Mouse (Mus musculus) large intestine, adult 2 months (tissue): ENCODE results near the gene Abca7. TPM values are rescaled to one million over a fixed set of nuclear protein-coding genes. Genes with fewer than 3 reads are reported as not detected.

Experiments
- DNase-seq: peaks from one replicate; pipeline ENCODE4 v3.0.0-alpha.2; 2012; ENCODE audit warnings: low read depth, low spot score
- WGBS: fragments of 180-500 bp; shearing (Covaris S2); methylation state at CpG from one replicate; pipeline ENCODE4 v1.1.7; 2018; 5-methylcytosine and 5-hydroxymethylcytosine counted together
- polyA plus RNA-seq: library from polyadenylated mRNA; depleted of rRNA; stranded (reverse); fragments of >200 nt; gene quantifications from 2 replicates; pipeline ENCODE4 v1.2.3, GENCODE M21; 2012

Abca7 gene
- polyA plus RNA-seq, 1 experiment = 17.3 TPM

DNA sequence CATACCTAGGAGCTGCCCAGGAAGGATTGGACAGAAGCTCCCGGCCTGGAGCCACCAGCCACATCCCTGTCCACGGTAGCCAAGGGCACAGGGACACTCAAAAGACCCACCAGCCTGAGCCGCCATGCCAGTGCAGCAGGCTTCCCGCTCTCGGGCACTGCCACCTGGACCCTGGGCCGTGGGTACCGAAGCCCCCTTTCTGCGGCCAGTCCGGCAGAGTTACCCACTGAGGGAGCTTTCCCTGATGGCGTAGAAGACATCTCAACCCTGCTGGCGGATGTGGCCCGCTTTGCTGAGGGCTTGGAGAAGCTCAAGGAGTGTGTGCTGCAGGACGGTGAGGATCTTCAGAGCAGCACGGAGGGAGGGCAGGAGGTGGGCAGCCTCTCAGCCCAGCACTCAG, 21.5 kb downstream of the Abca7 start:
- no peak for DNase-seq

DNA sequence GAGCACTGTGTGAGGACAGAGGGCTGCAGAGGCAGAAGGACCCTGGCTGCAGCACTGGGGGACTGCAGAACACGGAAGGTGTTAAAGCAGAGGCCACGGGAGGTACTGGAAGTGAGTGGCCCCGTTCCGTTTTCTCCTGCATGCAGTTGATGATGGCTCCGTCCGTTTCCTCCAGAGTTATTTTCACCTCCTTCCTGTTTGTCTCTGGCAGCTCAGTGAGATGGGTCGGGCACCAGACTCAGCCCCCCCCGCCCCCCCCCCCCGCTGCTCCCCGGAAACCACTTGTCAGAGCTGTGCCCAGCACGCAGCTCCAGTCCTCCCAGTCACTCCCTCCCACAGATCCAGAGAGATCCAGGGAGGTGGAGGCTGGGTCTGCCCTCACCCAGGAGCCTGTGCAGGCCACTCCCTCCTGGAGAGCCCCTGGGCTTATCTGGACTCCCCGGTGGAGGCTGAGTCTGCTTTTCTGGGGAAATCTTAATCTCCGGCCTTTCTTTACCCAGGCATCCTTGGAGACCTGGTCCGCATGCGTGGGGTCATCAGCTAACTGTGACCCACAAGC, 22.5 kb downstream of the Abca7 start:
- no peak for DNase-seq
- 21% methylated on average over 14 of the region's 15 CpGs for WGBS

More for the DNA sequence above, 21.5 kb downstream of the Abca7 start:
- 80% methylated on average over 14 of the region's 14 CpGs for WGBS

DNA sequence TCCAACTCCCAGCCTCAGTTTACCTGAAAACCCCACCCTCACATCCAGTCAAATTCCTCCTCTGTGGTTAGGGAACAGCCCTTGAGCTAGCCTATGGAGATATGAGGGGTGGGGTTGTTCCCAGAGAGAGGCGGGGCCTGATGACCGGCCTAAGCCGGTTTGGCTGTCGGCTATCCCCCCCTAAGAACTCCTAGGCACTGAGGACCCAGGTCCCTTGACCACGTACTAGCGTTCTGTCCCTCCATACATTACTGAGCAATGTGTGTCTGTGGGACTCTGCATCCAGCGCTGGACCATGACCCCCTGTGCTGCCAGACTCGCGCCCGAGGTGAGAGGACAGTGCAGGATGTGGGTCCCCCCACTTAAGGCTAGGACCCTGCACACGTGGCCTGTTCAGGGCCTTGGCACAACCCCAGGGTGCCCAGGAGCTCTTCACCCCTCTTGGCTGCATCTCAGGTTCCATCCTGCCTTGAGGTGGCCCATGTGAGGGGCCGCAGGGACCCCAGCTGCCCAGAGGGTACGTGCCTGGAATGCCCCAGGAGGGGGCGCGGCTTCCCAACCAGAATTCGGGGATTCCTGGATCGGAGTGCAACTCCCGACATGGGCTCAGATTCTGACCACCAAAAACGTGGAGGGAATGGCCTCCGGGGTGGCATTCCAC, 23.3 kb downstream of the Abca7 start:
- 57% methylated on average over 20 of the region's 20 CpGs for WGBS
- no peak for DNase-seq

DNA sequence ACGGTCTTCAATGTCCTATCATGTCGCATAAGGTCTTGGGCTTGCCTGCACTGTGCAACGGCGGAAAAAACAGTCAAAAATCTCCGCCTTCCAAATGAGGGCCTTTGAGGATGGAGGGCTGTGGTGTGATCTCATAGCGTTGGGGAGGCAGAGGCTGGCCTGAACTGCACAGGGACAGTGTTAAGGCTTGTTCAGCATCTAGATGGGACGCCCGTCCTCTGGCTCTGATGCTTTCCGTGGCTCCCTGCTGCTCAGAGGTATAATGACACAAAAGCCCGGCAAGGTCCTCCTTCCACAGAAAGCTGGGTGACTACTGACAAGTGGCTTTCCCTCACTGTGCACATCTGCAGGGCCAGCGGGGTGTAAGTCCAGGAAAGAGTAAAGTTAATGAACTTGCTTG, 23.9 kb downstream of the Abca7 start:
- 68% methylated on average over 11 of the region's 11 CpGs for WGBS
- DNase-seq = no peak

DNA sequence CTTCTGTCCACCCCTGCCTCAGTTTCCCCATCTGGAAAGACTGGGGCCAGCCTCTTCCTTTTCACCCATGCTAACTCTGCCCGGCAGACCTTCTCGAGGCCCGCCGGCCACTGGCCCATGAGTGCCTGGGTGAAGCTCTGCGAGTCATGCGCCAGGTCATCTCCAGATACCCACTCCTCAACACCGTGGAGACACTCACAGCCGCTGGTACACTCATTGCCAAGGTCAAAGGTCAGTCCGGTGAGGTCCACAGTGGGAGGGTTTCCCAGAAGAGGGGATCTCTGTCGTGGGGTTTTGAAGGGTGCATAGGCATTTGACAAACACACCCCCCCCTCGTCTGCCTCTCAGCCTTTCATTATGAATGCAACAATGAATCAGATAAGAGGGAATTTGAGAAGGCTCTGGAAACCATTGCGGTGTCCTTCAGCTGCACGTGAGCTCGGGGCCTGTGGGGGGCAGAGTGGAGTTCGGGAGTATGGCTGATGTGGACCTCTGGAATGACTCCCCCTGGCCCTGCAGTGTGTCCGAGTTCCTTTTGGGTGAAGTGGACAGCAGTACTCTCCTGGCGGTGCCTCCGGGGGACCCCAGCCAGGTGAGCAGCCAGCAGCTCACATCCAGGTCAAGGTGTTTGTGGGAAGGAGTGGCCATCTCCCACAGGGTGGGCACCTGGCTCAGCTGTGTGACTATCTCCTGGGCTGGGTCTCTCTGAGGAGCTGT, 24.5 kb downstream of the Abca7 start:
- WGBS = 77% methylated on average over 18 of the region's 18 CpGs
- no peak for DNase-seq

DNA sequence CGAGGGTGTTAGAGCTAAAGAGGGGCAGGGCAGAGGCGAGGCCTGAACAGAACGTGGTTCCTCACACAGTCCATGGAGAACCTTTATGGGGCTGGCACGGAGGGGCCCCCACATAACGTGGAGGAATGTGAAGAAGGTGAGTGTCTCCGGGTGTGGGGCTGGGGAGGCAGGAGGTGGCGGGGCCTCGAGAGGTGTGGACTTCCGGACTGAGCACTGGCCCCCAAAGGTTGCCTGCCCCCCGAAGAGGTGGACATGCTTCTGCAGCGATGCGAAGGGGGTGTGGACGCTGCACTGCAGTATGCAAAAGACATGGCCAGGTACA, 25.0 kb downstream of the Abca7 start:
- 60% methylated on average over 13 of the region's 13 CpGs for WGBS
- no peak for DNase-seq

DNA sequence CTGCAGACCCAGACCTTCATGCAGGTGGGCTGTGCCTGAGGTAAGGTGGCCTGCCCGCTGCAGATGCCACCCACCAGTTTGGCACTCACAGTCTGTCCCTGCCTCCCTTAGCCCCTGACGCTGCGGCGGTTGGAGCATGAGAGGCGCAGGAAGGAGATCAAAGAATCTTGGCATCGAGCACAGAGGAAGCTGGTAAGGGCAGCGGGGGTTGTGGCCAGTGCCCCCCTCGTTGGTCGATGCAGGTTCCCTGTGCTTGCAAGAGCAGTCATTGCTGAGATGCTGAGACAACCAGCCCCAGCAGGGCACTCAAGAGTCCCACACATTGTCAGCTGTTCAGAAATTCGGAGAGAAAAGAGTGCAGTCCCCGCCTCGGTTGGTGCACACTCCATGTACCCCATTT, 25.9 kb downstream of the Abca7 start:
- no peak for DNase-seq
- WGBS = 84% methylated on average over 12 of the region's 12 CpGs

DNA sequence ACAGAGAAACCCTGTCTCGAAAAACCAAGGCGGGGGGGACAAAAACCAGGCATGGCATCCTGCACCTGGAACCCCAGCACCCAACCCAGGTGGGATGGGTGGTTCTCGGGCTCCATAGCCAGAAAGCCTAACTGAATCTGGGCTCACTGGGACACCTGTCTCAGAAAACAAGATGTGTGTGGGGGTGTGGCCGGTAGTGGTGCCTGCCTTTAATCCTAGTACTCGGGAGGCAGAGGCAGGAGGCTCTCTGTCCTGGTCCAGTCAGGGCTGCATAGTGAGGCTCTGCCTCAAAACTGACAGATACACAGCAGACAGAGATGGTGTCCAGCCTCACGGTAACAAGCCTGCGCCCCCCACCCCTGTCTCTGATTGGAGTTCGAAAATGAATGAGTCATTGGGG, 26.5 kb downstream of the Abca7 start:
- no peak for DNase-seq
- WGBS = 88% methylated on average over 8 of the region's 8 CpGs

DNA sequence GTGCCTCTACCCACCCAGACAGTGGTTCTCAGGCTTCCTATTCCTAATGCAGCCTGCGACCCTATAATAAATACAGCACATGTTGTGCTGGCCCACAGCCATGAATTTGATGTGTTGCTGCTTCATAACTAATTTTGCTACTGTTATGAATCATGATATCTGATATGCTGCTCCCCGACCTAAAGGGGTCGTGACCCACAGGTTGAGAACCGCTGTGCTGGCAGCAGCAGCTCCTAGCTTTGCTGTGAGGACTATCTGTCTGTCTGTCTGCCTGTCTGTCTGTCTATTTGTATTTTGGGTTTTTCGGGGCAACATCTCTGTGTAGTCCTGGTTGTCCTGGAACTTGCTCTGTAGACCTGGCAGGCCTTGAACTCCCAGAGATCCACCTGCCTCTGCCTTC, 27.5 kb downstream of the Abca7 start:
- 47% methylated on average over 5 of the region's 5 CpGs for WGBS
- DNase-seq = no peak

DNA sequence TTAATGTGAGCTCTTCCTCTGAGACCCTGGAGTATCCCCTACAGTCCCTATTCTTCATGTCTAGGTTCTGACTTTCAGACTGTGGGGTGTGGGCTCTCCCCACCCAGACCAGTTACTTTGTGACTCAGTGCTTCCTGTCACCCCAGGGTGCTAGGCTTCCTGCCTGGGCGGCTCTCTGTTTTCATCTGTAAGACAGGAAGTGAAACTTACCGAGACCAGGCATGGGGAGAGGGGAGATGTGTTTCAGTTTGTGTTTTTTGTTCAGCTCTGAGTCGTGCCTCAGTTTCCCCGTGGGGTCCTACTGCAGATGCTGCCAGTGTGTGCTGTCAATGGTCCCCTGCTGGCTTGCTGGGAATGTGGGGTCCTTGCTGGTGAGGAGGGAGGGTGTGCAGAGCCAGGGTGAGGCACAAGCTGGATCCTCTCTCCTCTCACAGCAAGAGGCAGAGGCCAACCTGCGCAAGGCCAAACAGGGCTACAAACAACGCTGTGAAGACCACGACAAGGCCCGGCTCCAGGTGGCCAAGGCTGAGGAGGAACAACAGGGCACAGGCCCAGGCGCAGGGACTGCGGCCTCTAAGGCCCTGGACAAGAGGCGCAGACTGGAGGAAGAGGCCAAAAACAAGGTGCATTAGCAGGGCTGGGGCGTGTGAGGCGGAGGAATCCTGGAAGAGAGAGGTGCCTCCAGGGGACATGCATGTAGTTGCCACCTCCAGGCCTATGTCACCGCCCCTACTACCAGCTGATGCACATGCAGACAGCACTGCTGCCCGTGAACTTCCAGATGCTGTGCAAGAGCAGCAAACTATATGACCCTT, 28.1 kb downstream of the Abca7 start:
- WGBS = 74% methylated on average over 15 of the region's 15 CpGs
- DNase-seq = no peak

DNA sequence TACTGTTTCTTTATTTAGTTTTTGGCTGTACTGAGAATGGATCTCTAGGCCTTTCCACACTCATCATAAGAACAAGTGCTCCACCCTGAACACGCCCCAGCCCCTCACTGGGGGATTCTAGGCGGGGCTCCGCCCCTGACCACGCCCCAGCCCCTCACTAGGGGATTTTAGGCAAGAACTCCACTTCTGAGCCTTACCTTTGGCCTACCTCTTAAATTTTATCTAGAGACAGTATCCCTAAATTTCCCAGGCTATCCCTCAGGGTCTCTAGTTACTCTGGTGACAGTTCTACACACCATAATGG, 28.7 kb downstream of the Abca7 start:
- WGBS = 54% methylated on average over 4 of the region's 4 CpGs
- DNase-seq = no peak

DNA sequence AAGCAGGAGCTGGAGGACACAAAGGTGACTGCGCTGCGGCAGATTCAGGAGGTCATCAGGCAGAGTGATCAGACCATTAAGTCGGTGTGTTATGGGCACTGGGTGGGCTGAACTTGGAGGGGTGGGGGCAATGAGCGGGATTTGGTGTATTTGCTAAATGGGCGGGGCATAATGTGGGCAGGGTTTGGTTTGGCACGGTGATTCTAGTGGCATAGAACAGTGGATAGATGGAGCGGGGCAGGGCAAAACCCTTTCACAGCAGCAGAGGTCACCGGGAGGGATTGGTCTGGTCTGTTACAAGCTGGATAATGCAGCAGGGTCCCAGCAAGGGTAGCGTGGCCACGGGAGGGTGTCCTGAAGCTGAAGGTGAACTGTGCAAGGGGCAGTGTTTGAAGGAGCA, 29.2 kb downstream of the Abca7 start:
- DNase-seq = no peak
- 53% methylated on average over 10 of the region's 10 CpGs for WGBS

DNA sequence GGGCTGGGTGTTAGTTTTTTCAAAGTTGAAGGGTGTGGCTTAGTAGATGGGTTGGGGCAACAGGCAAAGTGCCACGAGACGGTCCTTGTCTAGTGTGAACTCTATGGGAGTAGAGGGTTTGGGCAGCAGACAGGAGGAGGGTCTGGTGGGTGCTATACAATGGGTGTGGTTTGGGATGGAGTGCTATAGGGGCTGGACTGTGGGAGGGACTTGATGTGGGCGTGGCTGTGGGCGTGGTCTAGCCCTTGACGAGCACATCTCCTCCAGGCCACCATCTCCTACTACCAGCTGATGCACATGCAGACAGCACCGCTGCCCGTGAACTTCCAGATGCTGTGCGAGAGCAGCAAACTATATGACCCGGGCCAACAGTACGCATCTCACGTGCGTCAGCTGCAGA, 29.6 kb downstream of the Abca7 start:
- no peak for DNase-seq
- 52% methylated on average over 12 of the region's 12 CpGs for WGBS

DNA sequence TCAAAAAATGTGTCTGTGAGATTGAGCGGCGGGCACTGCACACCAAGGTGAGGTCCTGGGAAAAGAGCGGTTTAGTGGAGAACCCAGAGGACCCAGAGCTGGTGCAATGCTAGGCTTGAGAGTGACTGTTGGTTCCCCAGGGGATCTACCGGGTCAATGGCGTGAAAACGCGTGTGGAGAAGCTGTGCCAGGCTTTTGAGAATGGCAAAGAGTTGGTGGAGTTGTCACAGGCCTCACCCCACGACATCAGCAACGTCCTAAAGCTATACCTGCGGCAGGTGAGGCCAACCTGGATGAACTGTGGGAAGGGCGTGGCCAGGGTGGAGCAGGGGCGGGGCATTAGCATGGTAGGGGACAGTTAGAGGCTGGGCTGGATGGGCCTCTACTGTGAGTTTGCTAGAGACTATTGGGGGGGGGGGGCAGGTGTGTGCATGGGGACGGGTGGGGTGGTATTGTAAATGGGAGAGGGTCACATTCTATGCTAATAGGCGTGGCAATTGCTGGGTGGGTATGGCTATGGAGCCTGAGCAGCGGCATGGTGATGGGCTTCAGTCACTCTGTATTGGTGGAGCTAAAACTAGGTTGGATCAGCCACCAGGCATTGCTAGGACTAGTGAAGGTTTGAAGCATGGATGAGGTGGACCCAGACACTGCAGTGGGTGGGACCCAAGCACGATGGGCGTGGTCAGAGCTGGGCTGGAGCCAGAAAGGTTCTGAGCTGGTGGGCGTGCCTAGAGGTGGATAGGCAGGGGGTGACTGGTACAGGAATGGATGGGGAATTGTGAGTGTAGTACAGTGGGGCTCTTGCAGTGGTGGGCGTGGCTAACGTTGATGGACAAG, 31.6 kb downstream of the Abca7 start:
- no peak for DNase-seq
- 53% methylated on average over 20 of the region's 20 CpGs for WGBS

DNA sequence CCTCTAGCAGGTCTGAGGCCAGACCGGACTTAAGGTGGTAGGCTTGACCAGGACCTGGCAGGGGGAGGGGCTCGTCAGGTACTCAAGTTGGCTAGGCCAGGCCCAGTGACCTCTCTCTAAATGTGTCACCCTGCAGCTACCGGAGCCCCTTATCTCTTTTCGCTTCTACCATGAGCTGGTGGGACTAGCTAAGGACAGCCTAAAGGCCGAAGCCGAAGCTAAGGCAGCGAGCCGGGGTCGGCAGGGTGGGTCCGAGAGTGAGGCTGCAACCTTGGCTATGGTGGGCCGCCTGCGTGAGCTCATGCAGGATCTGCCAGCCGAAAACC, 32.2 kb downstream of the Abca7 start:
- WGBS = 91% methylated on average over 13 of the region's 13 CpGs
- no peak for DNase-seq

DNA sequence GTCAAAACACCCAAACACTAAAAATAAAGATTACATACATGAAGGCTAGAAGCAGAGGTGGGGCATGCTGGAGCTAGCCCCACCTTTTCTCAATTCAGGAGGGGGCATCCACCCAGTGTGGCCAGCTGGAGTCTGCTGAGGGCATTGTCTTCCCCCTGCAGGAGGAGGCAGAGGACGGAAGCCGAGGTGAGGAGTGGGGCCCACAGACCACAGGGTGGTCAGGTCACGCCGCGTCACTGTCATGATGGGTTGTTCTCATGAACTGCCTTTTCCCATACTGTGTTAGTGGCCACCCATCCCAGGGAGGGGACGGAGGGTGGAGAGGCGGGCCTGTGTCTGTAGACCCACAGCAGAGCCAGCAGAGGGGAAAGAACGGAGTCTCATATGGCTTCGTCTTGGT, 33.9 kb downstream of the Abca7 start:
- WGBS = 90% methylated on average over 9 of the region's 9 CpGs
- DNase-seq = no peak

DNA sequence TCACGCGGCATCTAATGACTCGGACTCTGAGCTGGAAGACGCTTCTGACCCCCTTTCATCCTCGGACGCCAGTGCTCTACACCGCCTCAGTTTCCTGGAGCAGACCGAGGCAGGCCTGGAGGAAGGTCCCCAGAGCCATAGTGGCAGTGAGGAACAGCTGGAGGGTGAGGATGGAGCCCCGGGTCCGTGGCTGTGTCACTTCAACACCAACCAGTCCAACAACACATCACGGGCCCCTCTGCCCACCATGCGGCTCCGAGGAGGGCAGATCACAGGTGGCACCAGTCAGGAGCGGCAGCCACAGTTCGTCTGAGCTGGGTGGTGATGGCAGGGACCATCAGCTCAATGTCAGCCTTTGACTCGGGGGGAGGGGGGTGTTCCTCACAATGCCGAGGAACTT, 34.4 kb downstream of the Abca7 start:
- no peak for DNase-seq
- 91% methylated on average over 17 of the region's 17 CpGs for WGBS

DNA sequence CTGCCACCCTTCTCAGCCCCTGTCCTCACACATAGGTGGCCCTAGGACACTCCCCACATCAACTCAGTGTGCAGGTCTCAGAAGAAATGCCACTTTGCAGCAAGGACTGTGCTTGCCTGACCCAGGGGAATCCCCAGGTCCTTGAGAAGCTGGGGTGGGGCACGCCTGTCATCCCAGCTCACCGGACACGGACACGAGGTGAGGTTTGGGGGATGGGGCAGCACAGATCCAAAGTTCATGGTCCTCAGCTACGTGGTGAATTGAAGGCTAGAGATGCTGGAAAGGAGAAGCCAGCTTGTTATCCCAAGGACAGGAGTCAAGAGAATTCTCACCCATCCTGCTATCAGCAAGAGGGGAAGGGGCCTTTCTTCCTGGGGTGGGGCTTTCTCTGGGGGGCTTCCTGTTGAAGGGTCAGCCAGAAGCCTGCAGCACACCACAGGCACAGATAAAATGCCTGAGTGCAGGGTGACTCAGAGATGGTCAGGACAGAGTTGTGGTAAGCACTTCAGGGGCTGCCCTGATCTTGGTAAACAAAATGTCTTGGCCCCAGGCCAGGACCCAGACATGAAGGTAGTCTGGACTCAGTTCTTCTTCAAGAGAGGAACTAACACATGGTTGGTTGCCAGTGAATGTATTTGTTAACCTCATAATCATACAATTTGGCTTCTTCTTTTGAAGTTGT, 36.6 kb downstream of the Abca7 start:
- DNase-seq = peak; percentile 71
- WGBS = 9% methylated on average over 5 of the region's 5 CpGs

DNA sequence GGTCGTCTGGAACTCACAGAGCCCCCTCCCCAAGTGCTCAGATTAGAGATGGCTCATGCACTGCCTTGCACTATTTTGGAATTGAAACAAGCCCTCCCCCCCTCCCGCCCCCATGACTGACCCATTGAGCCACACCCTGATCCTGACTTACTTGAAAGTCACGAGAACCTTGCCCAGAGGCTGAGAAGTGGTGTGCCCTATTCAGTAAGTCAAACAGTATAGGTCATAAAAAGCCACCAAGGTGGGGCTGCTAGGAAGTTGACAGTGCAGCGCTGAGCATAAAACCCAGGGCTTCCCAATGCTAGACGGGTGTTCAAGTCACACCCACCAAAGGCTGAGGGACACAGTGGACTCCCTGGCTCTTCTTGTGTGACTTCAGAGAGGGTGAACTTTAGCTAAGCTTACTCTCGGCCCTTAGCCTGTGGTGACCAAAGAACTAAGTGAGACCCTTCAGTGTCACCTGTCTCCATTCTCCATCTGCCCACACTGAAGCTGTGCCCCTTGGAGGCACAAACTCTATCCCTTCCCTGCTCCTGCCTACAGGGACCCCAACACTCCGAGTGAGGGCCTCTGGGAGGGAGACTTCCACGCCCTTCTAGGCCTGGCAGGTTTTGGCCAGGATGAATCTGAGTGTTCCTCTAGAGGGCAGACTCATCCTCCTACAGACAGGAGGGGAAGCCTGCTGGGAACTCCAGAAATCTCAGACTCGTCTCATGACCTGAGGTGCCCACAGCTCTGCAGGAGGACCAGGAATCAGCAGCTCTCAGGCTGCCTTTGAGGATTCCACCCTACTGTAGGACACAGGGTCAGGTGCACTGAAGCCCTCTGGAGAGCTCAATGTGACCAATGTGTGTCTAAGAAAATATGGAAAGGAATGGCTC, 37.5 kb downstream of the Abca7 start:
- WGBS = 4% methylated on average over 9 of the region's 9 CpGs
- peak; percentile 75 for DNase-seq
